Mouse (Mus musculus) embryo, embryonic 9.5 days (tissue): ENCODE results near the gene Clcn6.

Experiments used
- DNase-seq: peaks from one replicate; pipeline ENCODE4 v3.0.0-alpha.2; 2017; ENCODE audit errors: extremely low spot score

Gene Clcn6

DNA sequence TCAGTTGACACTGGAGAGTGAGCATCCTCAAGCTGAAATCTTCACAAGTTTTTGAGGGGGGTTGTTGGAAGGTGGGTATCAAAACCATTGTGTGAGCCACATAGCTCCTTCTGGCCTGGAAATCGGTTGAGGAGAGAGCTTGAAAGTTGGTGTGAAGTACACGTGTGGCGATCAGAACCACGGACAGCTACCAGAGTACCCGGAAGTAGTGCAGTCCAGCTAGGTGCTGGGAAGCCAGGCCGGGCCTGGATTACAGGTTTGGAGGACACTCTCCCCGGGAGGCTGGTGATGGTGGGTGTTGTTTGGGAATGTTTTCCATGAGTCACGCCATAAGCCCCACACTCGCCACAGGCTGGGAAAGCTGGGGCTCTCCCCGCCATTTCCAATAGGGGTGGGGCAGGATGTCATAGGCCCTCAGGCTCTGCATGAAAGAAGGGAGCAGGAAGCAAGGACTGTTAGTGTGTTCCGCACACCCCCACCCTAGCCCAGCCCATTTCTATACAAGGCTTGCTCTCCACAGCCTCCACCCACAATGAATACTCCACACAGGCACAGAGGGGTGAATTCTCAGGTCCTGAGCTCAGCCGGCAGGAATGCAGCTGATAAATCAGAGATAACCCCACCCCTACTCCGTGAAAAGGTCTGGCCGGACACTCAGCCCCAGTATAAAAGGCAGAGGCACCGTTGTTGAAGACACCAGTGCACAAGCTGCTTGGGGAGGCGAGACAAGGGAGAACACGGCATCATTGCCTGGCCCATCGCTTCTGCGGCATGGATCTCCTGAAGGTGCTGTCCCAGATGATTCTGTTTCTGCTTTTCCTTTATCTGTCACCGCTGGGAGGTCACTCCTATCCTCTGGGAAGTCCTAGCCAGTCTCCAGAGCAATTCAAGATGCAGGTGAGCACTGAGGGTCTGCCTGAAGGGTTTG, 53.2 kb downstream of the Clcn6 start, which contains the start of gene Nppb:
TSS of gene Nppb (plus strand) at position 584 of the 928 bp plus-strand sequence.
- DNase-seq = peak; percentile 52

DNA sequence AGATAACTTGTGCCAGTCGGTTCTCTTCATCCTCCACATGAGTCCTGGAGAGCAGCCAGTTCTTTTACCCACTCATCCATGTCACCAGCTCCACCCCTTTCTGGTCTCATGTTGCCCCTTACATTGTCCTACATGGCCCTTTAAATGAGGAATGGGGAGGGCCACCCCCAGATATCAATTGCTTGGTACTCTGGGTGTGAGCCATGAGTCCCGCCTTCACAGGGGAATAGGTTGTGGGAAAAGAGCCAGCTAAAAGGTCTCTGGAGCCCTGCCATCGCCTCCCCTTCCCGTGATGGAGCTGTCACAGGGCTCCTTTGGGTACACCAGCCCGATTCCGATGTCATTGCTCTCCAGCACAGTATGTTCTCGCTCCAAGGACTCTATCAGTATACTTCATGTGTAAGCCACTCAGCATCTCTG, 59.2 kb downstream of the Clcn6 start:
- no peak for DNase-seq

DNA sequence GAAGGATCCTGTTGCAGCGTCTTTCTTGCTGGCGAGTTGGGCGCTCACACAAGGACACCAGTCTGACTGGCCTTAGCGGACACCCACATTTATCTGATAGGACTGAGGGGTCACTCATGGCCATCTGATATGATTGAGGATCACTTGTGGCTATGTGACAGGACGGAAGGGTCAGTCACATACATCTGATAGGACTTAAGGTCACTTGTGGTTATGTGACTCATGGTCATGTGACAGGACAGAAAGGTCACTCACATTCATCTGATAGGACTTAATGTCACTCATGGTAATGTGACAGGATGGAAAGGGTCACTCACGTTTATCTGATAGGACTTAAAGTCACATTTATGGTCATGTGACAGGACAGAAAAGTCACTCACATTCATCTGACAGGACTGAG, 60.2 kb downstream of the Clcn6 start:
- DNase-seq = no peak

- no peak for DNase-seq
Observed at GRCm38 (mm10) chr4:147977726-147978125, 60.9 kb downstream of the Clcn6 start.

DNA sequence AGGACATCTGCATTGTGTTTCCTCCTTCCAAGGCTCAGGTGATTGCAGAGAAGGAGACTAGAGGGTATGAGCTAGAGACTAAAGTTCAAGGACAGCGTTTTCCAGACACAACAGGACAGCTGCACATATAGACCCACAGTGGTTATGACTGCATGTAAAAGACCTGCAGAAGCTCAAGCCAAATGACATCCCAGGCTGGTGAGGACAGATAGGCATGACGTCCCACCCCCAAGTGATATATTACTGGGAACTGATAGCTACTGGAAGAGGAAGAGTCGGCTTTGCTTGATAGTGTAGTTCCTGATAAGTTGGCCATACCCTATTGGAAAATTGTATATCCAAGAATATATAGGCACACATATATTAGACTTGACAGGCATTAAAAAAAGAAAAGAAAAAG, 62.4 kb downstream of the Clcn6 start:
- no peak for DNase-seq

GRCm38 (mm10) chr4:147969337-147969736, 69.3 kb downstream of the Clcn6 start:
- DNase-seq = no peak

DNA sequence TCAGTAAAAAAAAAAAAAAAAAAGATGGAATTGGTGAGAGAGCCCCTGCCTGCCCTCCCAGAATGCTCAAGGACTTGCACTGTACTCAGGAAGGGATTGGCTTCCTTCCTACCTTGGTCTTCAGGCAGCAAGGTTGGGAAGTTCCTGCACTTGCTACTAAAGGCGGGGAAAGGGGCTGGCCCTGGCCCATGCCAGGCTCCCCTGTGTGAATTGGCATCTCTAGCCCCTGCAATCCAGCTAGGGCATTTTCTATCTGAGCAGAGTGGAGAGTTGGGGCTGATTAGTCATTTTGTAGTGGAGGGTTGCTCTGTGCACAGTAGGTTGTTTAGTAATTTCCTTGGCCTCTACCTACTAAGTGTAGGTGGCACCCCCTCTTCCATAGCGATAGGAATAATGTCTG, 69.8 kb downstream of the Clcn6 start:
- no peak for DNase-seq

DNA sequence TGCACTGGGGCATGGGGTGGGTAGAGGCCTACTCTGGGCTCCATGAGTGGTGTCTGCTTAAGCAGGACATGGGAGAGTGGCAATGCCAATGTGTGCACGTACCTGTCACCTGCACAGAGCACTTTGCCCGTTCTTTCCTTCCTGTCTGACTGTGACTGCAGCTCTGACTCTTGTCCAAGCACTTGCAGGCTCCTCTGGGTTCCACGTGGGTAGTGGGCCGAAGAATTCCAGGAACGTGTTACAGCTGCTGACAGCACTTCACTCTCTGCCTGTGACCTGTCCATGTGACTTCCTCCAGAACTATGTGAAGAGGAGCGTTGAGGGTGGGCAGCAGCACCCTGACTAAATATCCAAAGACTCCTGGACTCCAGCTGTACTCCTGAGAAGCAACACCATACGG, 72.9 kb downstream of the Clcn6 start:
- DNase-seq = no peak

DNA sequence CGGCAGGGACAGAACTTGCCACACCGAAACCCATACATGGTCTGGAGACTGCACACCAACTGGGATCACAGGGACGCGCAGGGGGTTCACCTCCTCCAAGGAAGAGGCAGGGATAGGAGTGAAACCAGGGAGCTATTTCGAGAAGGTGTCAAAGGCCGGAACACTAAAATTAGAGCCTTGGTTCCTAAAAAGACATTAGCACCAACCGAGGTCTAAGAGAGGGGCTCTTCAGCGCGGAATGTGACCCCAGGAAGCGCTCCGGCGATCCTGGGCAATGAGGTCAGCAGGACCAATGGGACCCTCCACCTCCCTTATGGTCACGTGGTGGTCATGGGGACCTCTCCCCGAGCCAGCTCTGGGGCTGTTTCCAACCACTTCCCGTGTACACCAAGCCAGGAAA, 75.0 kb downstream of the Clcn6 start:
- DNase-seq = no peak

GRCm38 (mm10) chr4:147962781-147963180, 75.8 kb downstream of the Clcn6 start:
- no peak for DNase-seq

DNA sequence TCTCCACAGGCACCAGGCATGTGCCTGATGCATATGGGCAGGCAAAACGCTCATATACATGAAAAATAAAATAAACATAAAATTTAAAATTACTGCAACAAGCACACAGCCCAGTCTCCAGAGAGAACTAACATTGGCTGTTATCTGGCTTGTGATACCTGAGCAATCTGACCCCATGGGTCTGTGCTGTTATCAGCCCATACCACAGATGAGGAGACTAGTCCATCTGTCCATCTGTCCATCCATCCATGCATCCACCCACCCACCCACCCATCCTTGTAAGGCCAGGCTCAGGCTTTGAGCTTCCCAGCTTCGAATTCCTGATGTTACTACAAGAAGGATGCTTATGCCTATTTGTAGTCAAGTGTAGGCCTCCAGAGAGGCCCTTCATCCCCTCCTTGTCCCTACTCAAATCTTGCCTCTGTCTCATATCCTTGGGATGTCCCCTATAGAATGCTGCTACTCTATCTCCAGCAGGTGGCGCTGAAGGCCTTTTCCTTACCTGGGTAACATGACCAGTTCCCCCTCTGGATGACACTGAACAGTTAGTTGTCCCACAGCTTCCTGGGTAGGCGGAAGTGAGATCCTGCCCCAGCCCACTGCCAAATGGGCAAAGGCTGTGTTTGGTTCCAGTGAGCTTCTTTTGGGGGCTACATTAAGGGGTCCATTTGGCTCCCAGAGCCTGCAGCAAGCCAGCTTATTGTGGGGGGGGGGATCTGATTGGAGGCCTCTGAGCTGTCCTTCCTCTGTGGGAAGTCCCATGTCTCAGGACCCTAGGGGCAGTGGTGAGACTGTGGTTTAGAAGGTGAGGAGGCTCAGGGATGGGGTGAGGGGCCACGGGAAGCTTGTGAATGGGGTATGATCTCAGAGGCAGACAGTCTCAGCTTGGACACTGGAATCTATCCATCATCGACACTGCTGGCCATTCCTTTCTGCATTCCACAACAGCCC, 78.5 kb downstream of the Clcn6 start:
- DNase-seq = peak; percentile 62

- DNase-seq = peak; percentile 43
Observed at GRCm38 (mm10) chr4:147957141-147957540, 81.5 kb downstream of the Clcn6 start.
